Mouse (Mus musculus) olfactory bulb, adult 2 months (tissue): ENCODE data around the gene Eftud2. TPM values are rescaled to one million over a fixed set of nuclear protein-coding genes. Genes with fewer than 3 reads are reported as not detected.

Experiments
- H3K27ac ChIP-seq: fragments of 200-500 bp; 2 replicates; pipeline ENCODE4 v1.5.1; 2012; ENCODE audit warnings: low read depth, low read length; ENCODE audit not compliant: insufficient read depth
- H3K4me1 ChIP-seq: fragments of 200-500 bp; 2 replicates; pipeline ENCODE4 v1.6.1; 2012; ENCODE audit warnings: low read length; ENCODE audit not compliant: control insufficient read depth, insufficient read depth
- H3K4me3 ChIP-seq: fragments of 200-500 bp; 2 replicates; pipeline ENCODE4 v1.5.1; 2012; ENCODE audit warnings: mild to moderate bottlenecking, low read depth, low read length, moderate library complexity; ENCODE audit not compliant: insufficient read depth
- CTCF ChIP-seq: fragments of 200-500 bp; IDR thresholded peaks from 2 replicates; pipeline ENCODE4 v1.5.1; 2012; ENCODE audit warnings: low read depth, mild to moderate bottlenecking, low read length, moderate library complexity; ENCODE audit not compliant: insufficient read depth
- POLR2A ChIP-seq: fragments of 200-500 bp; IDR thresholded peaks from 2 replicates; pipeline ENCODE4 v1.6.1; 2012; ENCODE audit warnings: mild to moderate bottlenecking, low read depth, low read length, moderate library complexity; ENCODE audit not compliant: insufficient read depth
- WGBS: fragments of 180-500 bp; shearing (Covaris S2); methylation state at CpG from one replicate; pipeline ENCODE4 v1.1.7; 2018; 5-methylcytosine and 5-hydroxymethylcytosine counted together
- polyA plus RNA-seq: library from polyadenylated mRNA; stranded (reverse); fragments of >200 nt; gene quantifications from 2 replicates; pipeline ENCODE4 v1.2.4, GENCODE M21; 2012; ENCODE audit warnings: low replicate concordance; ENCODE audit not compliant: missing spikeins, insufficient read depth, insufficient read length

Gene Eftud2
- polyA plus RNA-seq, 1 experiment = 433 TPM

DNA sequence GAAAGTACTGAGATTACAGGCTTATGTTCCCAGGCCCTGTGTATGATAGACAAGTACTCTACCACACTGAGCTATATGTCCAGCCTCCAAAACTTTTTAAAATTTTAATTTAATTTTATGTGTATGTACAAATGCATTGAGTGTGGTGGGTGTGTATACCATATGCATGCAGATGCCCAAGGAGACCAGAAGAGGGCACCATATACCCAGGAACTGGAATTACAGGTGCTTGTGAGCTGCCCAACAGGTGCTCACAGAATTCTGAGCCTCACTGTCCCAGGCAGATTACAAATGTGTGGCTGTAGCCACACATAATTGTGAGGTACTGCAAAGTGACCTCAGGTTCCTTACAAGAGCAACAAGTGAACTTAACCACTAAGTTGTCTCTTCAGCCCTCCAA, 27.0 kb downstream of the Eftud2 start:
- Histone ChIP-seq H3K4me3 (no peak overlapping the region), H3K27ac (no peak overlapping the region), H3K4me1 (no peaks in the 10 kb centered on the region)
- TF ChIP-seq POLR2A = no peak
- no peak for TF ChIP-seq CTCF

- H3K27ac ChIP-seq = no peak overlapping the region
- WGBS = 57% methylated on average over 5 of the region's 5 CpGs
- no peak overlapping the region for H3K4me3 ChIP-seq
- H3K4me1 ChIP-seq = no peaks in the 10 kb centered on the region
- TF ChIP-seq POLR2A (no peak), CTCF (no peak)
Observed at GRCm38 (mm10) chr11:102851883-102852282, 28.9 kb downstream of the Eftud2 start.

- Histone ChIP-seq H3K4me3 (no peak overlapping the region), H3K27ac (no peak overlapping the region), H3K4me1 (no peaks in the 10 kb centered on the region)
- 89% methylated on average over 10 of the region's 10 CpGs for WGBS
- TF ChIP-seq CTCF (no peak), POLR2A (no peak)
Observed at GRCm38 (mm10) chr11:102845926-102846325, 34.9 kb downstream of the Eftud2 start.

DNA sequence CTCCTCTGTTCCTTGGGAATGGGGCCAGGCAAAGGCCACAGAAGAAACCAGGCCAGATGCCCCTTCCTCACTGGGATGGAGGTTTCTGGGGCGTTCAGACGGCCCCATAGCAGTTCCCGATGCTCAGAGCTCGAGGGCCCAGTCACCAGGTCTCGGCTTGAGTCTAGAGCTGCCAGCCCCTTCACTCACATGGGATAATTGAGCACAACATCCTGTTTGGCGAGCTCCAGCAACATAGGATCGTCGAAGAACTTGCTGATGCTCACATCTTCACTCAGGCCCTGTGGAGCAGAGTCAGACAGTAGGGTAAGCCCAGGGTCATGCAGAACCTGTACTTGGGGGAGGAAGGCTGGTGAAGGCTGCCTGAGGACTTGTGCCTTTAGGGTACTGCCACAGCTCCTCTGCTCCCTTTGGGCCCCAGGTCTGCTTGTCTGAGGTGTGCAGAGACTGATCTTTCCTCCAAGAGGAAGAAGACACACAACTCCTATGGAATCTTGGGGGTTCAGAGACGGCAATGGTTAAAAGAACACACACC, 42.1 kb downstream of the Eftud2 start:
- Histone ChIP-seq H3K4me1 (no peaks in the 10 kb centered on the region), H3K27ac (no peak overlapping the region), H3K4me3 (no peak overlapping the region)
- TF ChIP-seq CTCF (no peak), POLR2A (no peak)
- 80% methylated on average over 9 of the region's 9 CpGs for WGBS

DNA sequence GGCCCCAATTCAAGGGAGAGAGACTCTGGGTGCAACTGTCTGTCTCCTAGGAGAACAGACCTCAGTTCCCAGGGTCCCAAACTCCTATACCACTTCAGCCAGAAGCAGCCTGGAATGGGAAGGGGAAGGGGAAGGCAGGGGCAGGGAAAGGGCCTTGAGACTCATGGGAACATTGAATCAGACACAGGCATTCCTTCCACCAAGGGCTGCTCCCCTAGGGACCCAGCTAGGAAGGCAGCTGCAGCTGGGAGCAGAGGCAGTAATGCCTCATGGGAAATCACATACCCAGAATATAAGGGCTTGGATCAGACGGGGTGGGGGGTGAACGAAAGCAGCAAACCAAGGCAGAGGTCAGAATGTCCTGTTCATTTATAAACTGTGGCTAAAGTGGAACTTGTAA, 42.7 kb downstream of the Eftud2 start:
- H3K4me3 ChIP-seq = no peak overlapping the region
- no peak for TF ChIP-seq POLR2A
- no peak for TF ChIP-seq CTCF
- H3K27ac ChIP-seq = no peak overlapping the region
- no peaks in the 10 kb centered on the region for H3K4me1 ChIP-seq
- WGBS = 89% methylated on average over 2 of the region's 2 CpGs

- Histone ChIP-seq H3K4me1 (no peaks in the 10 kb centered on the region; the same call in 1 of the 2 replicates), H3K4me3 (no peak overlapping the region), H3K27ac (no peak overlapping the region)
- TF ChIP-seq POLR2A (no peak), CTCF (no peak)
- WGBS = 92% methylated on average over 1 of the region's 1 CpGs
Observed at GRCm38 (mm10) chr11:102837385-102837784, 43.4 kb downstream of the Eftud2 start.

DNA sequence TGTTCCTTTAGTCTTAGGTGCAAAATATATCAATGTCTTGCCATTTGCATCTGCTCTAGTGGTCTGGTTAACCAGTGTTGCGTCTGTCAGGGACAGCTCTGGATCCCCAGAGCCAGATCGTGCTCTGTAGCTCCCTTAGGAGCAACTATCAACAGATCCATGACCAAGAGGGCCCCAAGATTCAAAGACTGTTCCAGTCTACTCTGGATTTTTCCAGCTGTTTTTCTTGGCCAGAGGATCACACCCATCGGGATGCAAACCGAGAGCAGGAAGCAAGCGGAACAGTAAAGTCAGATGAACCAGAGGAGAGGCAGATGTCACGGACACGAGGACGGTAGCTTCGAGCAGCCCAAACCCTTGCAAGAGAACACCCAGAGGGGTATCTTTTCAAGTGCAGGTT, 44.6 kb downstream of the Eftud2 start:
- Histone ChIP-seq H3K4me3 (no peak overlapping the region), H3K27ac (no peak overlapping the region), H3K4me1 (no peaks in the 10 kb centered on the region; the same call in 1 of the 2 replicates)
- 94% methylated on average over 9 of the region's 9 CpGs for WGBS
- TF ChIP-seq POLR2A (no peak), CTCF (no peak)

- no peak within 1 kb of the TSS for H3K4me3 ChIP-seq
- TF ChIP-seq POLR2A (no peak), CTCF (no peak)
- H3K27ac ChIP-seq = no peak within 1 kb of the TSS
- no peaks in the 10 kb centered on the region; the same call in 1 of the 2 replicates for H3K4me1 ChIP-seq
- 82% methylated on average over 4 of the region's 4 CpGs for WGBS
Observed at GRCm38 (mm10) chr11:102835549-102835948, 45.2 kb downstream of the Eftud2 start, which contains the start of gene Higd1b. TSS of gene Higd1b (plus strand) at chr11:102835849.

DNA sequence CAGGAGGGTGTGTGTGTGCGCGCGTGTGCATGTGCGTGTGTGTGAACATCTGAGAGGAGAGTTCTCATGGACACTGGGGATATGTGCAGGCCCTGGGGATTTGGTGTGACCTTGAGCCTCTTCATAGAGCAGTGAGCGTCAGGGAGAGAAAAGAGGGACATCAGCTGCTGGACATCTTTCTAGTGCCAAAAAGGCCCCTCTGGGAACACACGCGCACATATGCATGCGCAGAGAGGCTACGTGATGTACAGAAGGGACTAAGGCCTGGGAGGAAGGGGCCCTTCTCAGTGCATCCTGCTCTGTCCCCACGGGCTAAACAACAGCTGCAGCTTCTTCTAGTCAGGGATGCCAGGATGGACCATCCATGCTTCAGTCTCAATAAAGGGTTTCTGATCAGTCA, 46.6 kb downstream of the Eftud2 start:
- Histone ChIP-seq H3K4me1 (no peaks in the 10 kb centered on the region; the same call in 1 of the 2 replicates), H3K4me3 (no peak overlapping the region), H3K27ac (no peak overlapping the region)
- TF ChIP-seq POLR2A = no peak
- TF ChIP-seq CTCF = no peak
- 95% methylated on average over 10 of the region's 10 CpGs for WGBS
